Mouse (Mus musculus): ENCODE results near the gene Ddias.

DNA sequence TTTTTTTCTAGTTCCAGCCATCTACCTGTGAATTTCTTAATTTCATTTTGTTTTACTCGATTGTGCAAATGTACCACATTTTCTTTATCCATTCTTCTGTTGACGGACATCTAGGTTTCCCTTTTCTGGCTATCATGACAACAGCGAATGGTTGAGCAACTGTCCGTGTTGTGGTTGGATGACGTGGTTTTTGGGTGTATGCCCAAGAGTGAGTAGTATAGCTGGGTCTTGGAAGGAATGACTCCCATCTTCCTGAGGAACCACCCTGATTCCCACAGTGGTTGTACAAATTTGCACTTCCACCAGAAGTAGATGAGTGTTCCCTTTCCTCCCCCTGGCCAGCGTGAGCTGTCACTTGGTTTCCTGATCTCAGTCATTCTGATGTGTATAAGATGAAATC, 41.7 kb downstream of the Ddias start:
- no peak for TF ChIP-seq CTCF (IDR thresholded peaks at IDR 0.05; ENCODE audit: low read depth, low read length)
- TF ChIP-seq GATA1 (IDR thresholded peaks at IDR 0.05; ENCODE audit: borderline replicate concordance, low read length), result no peak
- TF ChIP-seq TAL1 (conservative IDR thresholded peaks at IDR 0.05; ENCODE audit: low read depth, low read length), result no peak
- TF ChIP-seq POLR2AphosphoS5 (IDR thresholded peaks at IDR 0.05; ENCODE audit: insufficient replicate concordance, low read depth, low read length), result no peak

Measured in G1E (cell line).